Mouse (Mus musculus): ENCODE data around the gene Decr2.

DNA sequence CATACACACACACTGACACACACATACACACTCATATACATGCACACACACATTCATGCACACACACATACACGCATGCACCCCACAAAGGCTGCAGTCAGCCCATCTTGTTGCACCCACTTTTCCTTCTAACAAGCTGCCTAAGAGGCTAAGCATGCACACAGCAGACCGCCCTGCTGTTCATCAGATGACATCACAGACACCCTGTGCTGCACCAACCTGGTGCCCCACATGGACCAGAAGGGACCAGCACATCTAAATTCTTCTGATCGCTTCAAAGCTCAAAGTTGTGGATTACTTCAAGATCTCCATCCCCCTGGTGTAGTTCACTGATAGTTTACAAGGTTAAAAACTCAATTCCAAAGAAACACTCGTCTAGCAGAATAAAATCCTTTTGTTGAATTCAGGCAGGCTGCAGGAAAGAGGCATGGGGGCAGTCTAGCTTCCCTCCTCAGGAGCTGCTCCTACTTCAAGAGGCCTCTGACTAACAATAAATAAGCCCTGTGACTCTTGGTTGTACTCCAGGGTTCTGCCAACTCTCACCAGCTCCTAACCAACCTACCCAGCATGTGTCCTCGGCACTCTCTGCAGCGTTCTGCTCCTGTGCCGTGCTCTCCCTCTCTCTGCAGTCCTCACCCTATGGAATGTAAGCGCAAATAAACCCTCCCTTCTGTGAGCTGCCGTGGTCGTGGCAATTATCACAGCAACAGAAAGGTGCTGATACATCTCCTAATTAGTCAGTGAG is 43.7 kb downstream of the Decr2 start:
- TF ChIP-seq CTCF (conservative IDR thresholded peaks at IDR 0.05 in 1 of 2, IDR thresholded peaks at IDR 0.05 in 1 of 2; ENCODE audit: low read depth in 2 of 2, low read length in 2 of 2) (no peak), MAZ (IDR thresholded peaks at IDR 0.05; ENCODE audit: low read depth, low read length) (no peak), POLR2A (IDR thresholded peaks at IDR 0.05; ENCODE audit: low read depth, low read length) (no peak), EP300 (IDR thresholded peaks at IDR 0.05; ENCODE audit: low read length) (no peak), MEF2A (IDR thresholded peaks at IDR 0.05; ENCODE audit: borderline replicate concordance, low read depth, low read length) (no peak), JUN (IDR thresholded peaks at IDR 0.05; ENCODE audit: insufficient read depth, low read depth, low read length) (no peak), ZMIZ1 (IDR thresholded peaks at IDR 0.05; ENCODE audit: low read depth, low read length) (no peak), SIN3A (IDR thresholded peaks at IDR 0.05; ENCODE audit: low read length) (no peak), ETS1 (conservative IDR thresholded peaks at IDR 0.05; ENCODE audit: low read depth, low read length) (no peak), USF2 (conservative IDR thresholded peaks at IDR 0.05; ENCODE audit: low read depth, low read length) (no peak), USF1 (IDR thresholded peaks at IDR 0.05; ENCODE audit: low read depth, low read length) (no peak), PAX5 (IDR thresholded peaks at IDR 0.05; ENCODE audit: low read length) (no peak)

Data from CH12.LX (cell line).